Mouse (Mus musculus): ENCODE results near the gene Znrd1as. TPM values are rescaled to one million over a fixed set of nuclear protein-coding genes. Genes with fewer than 3 reads are reported as not detected.
A peak's percentile ranks its signal among the peaks of the same experiment; 100 is the strongest.

Znrd1as gene
- total and polyA plus RNA-seq, 3 experiments, result 1.8 to 2.8 TPM; not detected in 1

GRCm38 (mm10) chr17:36995448-36995847, 37.1 kb downstream of the Znrd1as start:
- peaks cover 0 to 11% of the 10 kb centered on the region in 2 experiments; a peak in 2 of 4 replicates for H3K36me3 ChIP-seq (ENCODE audit: control insufficient read depth in 1 of 2, insufficient read depth in 2 of 2, low read length in 2 of 2)
- TF ChIP-seq MXI1 (IDR thresholded peaks at IDR 0.05; ENCODE audit: low read depth, low read length), result no peak
- TF ChIP-seq USF1 (IDR thresholded peaks at IDR 0.05; ENCODE audit: low read depth, low read length), result no peak
- TF ChIP-seq ZC3H11A (IDR thresholded peaks at IDR 0.05; ENCODE audit: low read depth, low read length), result no peak
- no peak for TF ChIP-seq UBTF (IDR thresholded peaks at IDR 0.05; ENCODE audit: borderline replicate concordance, insufficient read depth, low read depth, low read length)
- no peaks in the 10 kb centered on the region for H3K9me3 ChIP-seq (replicated peaks; ENCODE audit: insufficient read depth, low read length)
- H3K4me1 ChIP-seq (ENCODE audit: control insufficient read depth in 1 of 2, insufficient read depth in 2 of 2, low read length in 2 of 2), result peaks cover 3 to 8% of the 10 kb centered on the region in 2 experiments; a peak in 2 of 4 replicates
- H3K27ac ChIP-seq (ENCODE audit: control insufficient read depth, low read depth, low read length), result no peak overlapping the region
- DNase-seq (ENCODE audit: low read depth, low spot score), result no peak
- no peak overlapping the region for H3K4me3 ChIP-seq (ENCODE audit: control insufficient read depth in 1 of 2, insufficient read depth in 1 of 2, low read depth in 2 of 2, low read length in 2 of 2)
- no peak overlapping the region for H3K9ac ChIP-seq (ENCODE audit: control insufficient read depth, low read depth, low read length, poor library complexity, severe bottlenecking)
- H3K27me3 ChIP-seq (ENCODE audit: control insufficient read depth in 1 of 2, insufficient read depth in 2 of 2, low read length in 2 of 2), result no peaks in the 10 kb centered on the region
- H3K79me2 ChIP-seq (ENCODE audit: control insufficient read depth, insufficient read depth, low read length, poor library complexity), result no peaks in the 10 kb centered on the region

DNA sequence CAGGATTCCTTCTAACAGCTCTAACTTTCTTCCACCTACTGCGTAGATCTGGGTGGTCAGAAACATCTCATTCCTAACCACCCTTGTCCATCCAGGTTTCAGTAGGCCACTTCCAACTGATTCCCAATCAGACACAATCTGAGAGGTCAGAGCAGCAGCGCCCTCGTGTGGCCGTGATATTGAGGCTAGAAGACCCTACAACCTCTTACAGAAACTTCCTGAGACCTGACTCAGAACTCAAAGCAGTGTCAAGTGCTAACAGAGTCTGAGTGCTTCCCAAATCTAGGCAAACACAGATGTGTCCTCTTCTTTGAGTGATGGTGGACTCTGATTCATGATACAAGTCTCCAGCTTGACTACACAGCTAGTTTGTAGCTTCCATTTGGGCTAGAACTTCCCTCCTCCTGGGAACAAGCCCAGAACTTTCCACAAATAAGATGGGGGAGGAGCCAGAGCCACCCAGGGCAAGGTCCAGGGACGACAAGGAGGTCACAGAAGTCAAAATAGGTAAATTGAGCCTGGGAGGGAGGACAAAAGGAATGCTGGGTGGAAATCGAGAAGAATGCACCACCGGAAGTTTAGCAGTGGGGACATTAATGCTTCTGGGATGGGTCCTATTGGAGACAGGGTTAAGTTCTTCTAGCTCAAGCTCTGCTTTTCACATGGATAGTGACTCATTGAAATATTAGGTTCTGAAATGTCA, 38.8 kb downstream of the Znrd1as start:
- Histone ChIP-seq H3K36me3 (ENCODE audit: control insufficient read depth in 1 of 2, insufficient read depth in 2 of 2, low read length in 2 of 2) (peaks cover 0 to 3% of the 10 kb centered on the region in 2 experiments; a peak in 2 of 4 replicates), H3K79me2 (ENCODE audit: control insufficient read depth, insufficient read depth, low read length, poor library complexity) (no peaks in the 10 kb centered on the region), H3K27ac (ENCODE audit: control insufficient read depth, low read depth, low read length) (no peak overlapping the region), H3K27me3 (ENCODE audit: control insufficient read depth in 1 of 2, insufficient read depth in 2 of 2, low read length in 2 of 2) (no peaks in the 10 kb centered on the region), H3K9me3 (replicated peaks; ENCODE audit: insufficient read depth, low read length) (no peaks in the 10 kb centered on the region), H3K4me1 (ENCODE audit: control insufficient read depth in 1 of 2, insufficient read depth in 2 of 2, low read length in 2 of 2) (0 out of 4 replicates have a peak, but pooled peaks cover 0 to 2% of the 10 kb centered on the region in 2 experiments), H3K4me3 (ENCODE audit: control insufficient read depth in 1 of 2, insufficient read depth in 1 of 2, low read depth in 2 of 2, low read length in 2 of 2) (no peak overlapping the region), H3K9ac (ENCODE audit: control insufficient read depth, low read depth, low read length, poor library complexity, severe bottlenecking) (no peak overlapping the region)
- peak; percentile 71 for DNase-seq (ENCODE audit: low read depth, low spot score)
- TF ChIP-seq HCFC1 (IDR thresholded peaks at IDR 0.05; ENCODE audit: low read depth, low read length), result no peak
- TF ChIP-seq NELFE (IDR thresholded peaks at IDR 0.05; ENCODE audit: low read depth, low read length), result no peak
- no peak for TF ChIP-seq ZKSCAN1 (IDR thresholded peaks at IDR 0.05; ENCODE audit: low read depth, low read length)
- no peak for TF ChIP-seq CHD2 (IDR thresholded peaks at IDR 0.05; ENCODE audit: low read length)
- TF ChIP-seq MAX (IDR thresholded peaks at IDR 0.05; ENCODE audit: low read length), result no peak
- TF ChIP-seq CTCF (IDR thresholded peaks at IDR 0.05 in 2 of 3, conservative IDR thresholded peaks at IDR 0.05 in 1 of 3; ENCODE audit: control insufficient read depth in 1 of 3, insufficient read depth in 1 of 3, low read depth in 2 of 3, low read length in 3 of 3, poor library complexity in 1 of 3, severe bottlenecking in 1 of 3), result peak; percentile 79 to 84 (median 80)
- TF ChIP-seq ZC3H11A (IDR thresholded peaks at IDR 0.05; ENCODE audit: low read depth, low read length), result peak; percentile 34; the same call in 1 of the 2 replicates
- peak; percentile 59 for TF ChIP-seq RAD21 (IDR thresholded peaks at IDR 0.05; ENCODE audit: low read depth, low read length)
- TF ChIP-seq ETS1 (IDR thresholded peaks at IDR 0.05; ENCODE audit: low read depth, low read length), result no peak
- no peak for TF ChIP-seq MYB (IDR thresholded peaks at IDR 0.05; ENCODE audit: low read depth, low read length)
- peak; percentile 81 for TF ChIP-seq SMC3 (IDR thresholded peaks at IDR 0.05; ENCODE audit: low read depth, low read length)

All from MEL (cell line).